20 mouse cellular contexts compared by ENCODE assay signal in the genomic region with DNA sequence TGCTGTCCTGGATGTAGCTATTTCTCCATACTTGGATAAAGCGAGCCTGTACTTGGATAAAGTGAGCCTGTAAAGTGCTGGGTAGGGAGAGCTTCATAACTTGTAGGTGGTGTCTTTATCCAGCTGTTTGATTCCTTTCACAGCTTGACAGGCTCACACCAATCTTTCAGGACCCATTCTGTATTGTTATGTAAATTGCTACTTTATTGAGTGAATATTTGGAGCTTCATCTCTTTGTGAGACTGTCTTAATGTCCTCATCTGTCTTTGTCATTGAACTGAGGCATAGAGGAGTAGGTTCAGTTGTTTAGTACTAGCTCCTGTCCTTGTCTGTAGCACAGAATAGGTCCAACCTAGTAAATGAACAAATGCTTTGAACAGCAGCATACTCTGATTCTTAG. TPM values are rescaled to one million over a fixed set of nuclear protein-coding genes. Genes with fewer than 3 reads are reported as not detected.
"Had no signal": no experiment of that assay in that cellular context is flagged by ENCODE, and none has a peak within 500 bp of the region (broad histone marks: within the 10 kb centered on the region; RNA-seq: fewer than 3 reads in every experiment).

No protein-coding gene starts in this region.

- H3K27ac ChIP-seq: midbrain, embryonic 10.5 days; midbrain, embryonic 12.5 days; neural tube, embryonic 13.5 days; neural tube, embryonic 15.5 days; stomach, embryonic 15.5 days; stomach, postnatal 0 days had no signal

- H3K4me3 ChIP-seq: midbrain, embryonic 10.5 days; midbrain, embryonic 12.5 days; myocyte; neural tube, embryonic 13.5 days; neural tube, embryonic 15.5 days; stomach, embryonic 15.5 days had no signal

- H3K9ac ChIP-seq: lung, embryonic 14.5 days; midbrain, embryonic 12.5 days; neural tube, embryonic 13.5 days; neural tube, embryonic 15.5 days; stomach, embryonic 15.5 days had no signal

- DNase-seq: lung, adult 18-20 months; lung, embryonic 14.5 days; lung, postnatal 10 days; lung, postnatal 4 days; midbrain, embryonic 14.5 days; retina, postnatal 1 day; right cerebral cortex, adult 18-20 months; right cerebral cortex, postnatal 25 days; thymus, adult 2 months; thymus, postnatal 25 days; thymus, postnatal 4 days had no signal

- H3K4me1 ChIP-seq: midbrain, embryonic 10.5 days; midbrain, embryonic 12.5 days; neural tube, embryonic 15.5 days; stomach, embryonic 15.5 days had no signal

- H3K9me3 ChIP-seq: midbrain, embryonic 10.5 days; midbrain, embryonic 12.5 days; neural tube, embryonic 13.5 days; neural tube, embryonic 15.5 days; stomach, embryonic 15.5 days had no signal

RNA-seq across cellular contexts. Expression of a gene that starts 11.6 kb away (rescaled TPM):
- total RNA-seq: megakaryocyte, adult 5-6 weeks; megakaryocyte-erythroid progenitor cell, adult 5-6 weeks had no signal

RNA-seq across cellular contexts. Expression of a gene that starts 15.3 kb away (rescaled TPM):
- total RNA-seq: megakaryocyte-erythroid progenitor cell, adult 5-6 weeks had no signal

RNA-seq across cellular contexts. Expression of a gene that starts 54.1 kb away (rescaled TPM):
- total RNA-seq: megakaryocyte, adult 5-6 weeks; megakaryocyte-erythroid progenitor cell, adult 5-6 weeks had no signal
